Mouse (Mus musculus) heart, postnatal 14 days (tissue): ENCODE measurements around the gene Adamts12. TPM values are rescaled to one million over a fixed set of nuclear protein-coding genes. Genes with fewer than 3 reads are reported as not detected.

Experiments
- DNase-seq, 2 experiments: peaks; one replicate each; pipeline ENCODE4 v3.0.0; 2021 to 2022
- intact Hi-C: fragments of 180-260 bp; cut with DNase I; formaldehyde crosslinking; loops from one replicate; pipeline ENCODE4 v1.15.1; 2025
- total RNA-seq, 2 experiments: library from RNA; stranded (reverse); gene quantifications; 2 replicates each; pipeline ENCODE4 v1.2.3; 2021

Gene Adamts12
- total RNA-seq, 2 experiments from 2014 or later = 17.4 to 17.9 TPM

DNA sequence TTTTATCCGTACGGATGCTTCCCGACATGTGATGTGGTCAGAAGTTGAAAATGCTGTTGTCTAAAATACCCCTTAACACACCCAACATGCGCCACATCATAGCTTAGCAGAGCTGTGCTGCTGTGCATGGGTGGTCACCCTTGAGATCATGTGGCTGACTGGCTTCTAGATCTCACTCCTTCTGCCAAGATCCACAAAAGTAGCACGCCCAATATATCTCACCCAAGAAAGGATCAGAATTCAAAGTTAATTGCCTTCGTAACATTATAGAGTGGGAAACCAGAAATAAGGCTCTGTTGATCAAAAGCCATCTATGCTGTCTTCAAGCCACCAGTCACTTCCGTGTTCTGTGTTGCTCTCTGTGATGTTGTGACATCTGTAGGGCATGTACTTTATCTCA, 3.3 kb downstream of the Adamts12 start:
- DNase-seq = no peak
- intact Hi-C loops = no loop called here

DNA sequence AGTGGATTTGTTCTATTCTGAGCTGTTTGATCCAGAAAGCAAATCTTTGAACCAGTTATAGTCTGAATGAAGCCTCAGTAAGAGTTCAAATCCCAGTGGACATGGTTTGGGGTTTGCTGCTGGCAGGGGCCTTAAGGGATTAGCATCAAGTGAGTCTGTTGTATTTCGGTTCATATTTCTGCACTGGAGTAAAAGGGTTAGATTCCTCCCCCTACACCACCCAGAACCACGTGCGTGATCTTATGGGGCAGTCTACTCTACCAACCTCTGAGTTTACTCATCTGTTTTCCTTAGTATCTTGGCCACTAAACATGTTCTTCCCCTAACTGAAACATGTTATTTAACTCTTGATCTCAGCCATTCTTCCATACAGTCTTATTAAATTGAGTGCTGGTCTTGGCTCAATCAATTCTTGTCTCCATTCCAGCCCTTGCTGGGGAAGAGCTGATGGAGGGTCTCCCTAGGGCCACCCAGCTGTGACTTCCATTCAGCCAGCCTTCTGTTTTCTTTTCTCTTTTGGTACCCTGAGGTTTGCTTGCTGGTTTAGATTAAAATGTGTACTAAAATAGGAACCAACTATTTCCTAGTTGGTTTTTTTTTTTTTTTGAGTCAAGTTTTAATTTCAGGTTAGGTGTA, 11.3 kb downstream of the Adamts12 start:
- no peak for DNase-seq
- intact Hi-C loops = no loop called here

DNA sequence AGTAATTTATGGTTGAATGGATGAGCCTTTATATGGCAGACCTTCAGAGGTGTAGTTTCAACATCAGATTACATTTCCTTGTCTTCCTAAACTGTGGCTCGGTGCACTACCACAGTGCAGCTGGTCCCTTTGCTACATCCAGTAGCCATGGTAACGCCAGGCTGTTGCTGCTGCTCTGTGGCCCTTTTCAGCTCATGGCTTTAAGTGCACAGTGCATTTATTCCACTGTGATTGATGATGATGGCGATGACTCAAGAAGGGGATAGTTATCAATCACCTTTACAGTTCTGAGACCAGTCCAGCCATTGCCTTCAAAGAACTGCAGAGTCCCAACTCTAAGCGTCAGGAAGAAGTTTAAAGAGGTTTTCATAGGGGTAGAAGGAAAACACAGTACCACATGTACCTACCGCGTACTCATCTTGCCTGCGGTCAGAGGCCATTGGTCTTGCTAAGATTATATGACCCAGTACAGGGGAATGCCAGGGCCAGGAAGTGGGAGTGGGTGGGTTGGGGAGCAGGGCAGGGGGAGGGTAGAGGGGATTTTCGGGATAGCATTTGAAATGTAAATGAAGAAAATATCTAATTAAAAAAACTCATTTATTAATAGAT, 18.5 kb downstream of the Adamts12 start:
- no peak for DNase-seq
- intact Hi-C loops = no loop called here

DNA sequence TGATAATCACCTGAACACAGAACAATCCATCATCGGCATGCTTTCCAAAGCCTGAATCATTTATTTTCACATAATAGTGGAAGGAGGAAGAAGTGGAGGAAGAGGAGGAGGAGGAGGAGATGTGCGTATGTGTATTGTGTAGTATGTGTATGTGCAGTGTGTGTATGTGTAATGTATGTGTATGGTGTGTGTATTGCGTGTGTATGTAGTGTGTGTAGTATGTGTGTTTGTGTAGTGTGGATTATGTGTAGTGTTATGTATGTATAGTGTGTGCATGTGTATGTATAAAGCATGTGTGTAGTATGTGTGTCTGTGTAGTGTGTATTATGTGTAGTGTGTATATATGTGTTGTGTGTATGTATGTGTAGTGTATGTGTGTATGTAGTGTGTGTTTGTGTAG, 19.1 kb downstream of the Adamts12 start:
- intact Hi-C loops = no loop called here
- DNase-seq = no peak

DNA sequence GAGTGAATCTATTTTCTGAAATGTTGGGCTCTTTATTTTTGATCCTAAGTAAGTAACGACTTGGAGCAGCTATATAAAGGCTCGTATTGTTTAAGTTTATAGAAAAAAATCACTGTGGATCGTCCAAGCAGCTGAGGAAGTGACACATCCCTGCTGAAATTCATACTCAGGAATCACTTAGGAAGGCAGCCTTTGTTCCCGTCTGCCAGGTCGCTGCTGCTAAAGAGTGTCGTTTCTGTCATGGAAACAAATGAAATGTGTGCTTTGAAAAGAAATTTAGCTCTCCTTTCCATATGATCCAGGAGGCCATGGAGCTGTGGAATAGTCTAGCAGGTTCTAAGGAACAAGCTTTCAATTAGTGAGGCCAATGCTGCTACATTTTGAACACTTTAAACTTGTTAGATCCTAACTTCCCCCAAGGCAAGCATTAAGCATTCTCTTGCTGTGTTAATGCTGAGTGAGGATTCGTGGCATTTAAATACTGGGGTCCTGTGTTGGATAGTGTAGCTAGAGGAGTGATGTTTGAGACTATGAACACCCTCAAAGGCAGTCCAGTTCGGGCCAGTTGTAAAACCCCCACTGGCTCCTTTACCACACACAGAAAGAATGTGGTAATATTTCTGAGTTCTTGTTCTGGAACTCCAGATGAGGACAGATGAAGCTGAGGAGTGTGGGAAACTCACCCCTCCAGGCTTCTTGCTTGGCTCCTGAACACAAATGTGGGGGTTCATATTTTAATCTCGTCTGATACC, 19.8 kb downstream of the Adamts12 start:
- intact Hi-C loops = no loop called here
- DNase-seq = no peak

DNA sequence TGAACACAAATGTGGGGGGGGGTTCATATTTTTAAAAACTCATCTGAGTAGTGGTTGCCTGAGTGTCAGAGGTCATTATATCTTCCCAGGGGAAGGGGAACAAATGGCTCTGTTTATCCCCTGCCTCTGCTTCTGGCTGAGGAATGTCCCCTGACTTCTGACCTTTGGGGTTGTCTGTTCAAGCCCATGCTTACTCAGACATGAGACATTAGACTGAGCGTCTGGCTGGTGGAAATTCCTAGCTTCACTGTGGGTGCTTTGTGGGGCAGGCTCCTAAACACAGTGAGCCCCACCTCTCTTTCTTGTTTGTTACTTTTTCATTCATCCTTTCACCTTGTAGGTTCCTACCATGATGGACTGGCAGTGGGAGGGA, 20.4 kb downstream of the Adamts12 start:
- no peak for DNase-seq
- intact Hi-C loops = no loop called here

- DNase-seq = no peak
- intact Hi-C loops = no loop called here
Measured at GRCm38 (mm10) chr15:11089494-11089893, 24.9 kb downstream of the Adamts12 start.

- DNase-seq = no peak
- intact Hi-C loops = no loop called here
Measured at GRCm38 (mm10) chr15:11095566-11095965, 31.0 kb downstream of the Adamts12 start.

- peak in 1 of 2 experiments; percentile 19 for DNase-seq
Measured at GRCm38 (mm10) chr15:11097967-11098702, 33.5 kb downstream of the Adamts12 start.

DNA sequence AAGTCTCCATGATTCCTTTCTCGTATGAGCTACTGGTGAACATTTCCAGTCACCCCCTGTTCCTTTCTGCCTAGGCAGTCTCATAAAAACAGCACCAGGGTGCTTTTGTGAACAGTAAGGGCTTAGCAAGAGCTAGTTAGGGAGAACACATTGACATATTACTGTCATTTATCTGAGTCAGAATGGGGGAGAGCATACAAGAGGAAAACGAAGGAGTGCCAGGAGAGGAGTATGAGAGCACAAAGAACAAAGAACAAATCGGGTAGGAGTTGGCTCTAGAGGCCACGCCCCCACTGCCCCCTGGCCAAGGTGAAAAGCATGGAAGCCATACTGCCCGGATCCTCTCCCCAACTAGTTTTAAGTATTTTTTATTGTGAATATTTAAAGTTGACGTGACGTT, 34.4 kb downstream of the Adamts12 start:
- intact Hi-C loops = no loop called here
- DNase-seq = no peak

More at GRCm38 (mm10) chr15:11097967-11098702, 33.5 kb downstream of the Adamts12 start:
- intact Hi-C loops = no loop called here

GRCm38 (mm10) chr15:11100917-11101316, 36.3 kb downstream of the Adamts12 start:
- intact Hi-C loops = no loop called here
- no peak for DNase-seq

- intact Hi-C loops = no loop called here
- no peak for DNase-seq
Measured at GRCm38 (mm10) chr15:11105101-11105500, 40.5 kb downstream of the Adamts12 start.

- no peak for DNase-seq
- intact Hi-C loops = no loop called here
Measured at GRCm38 (mm10) chr15:11107376-11107775, 42.8 kb downstream of the Adamts12 start.

DNA sequence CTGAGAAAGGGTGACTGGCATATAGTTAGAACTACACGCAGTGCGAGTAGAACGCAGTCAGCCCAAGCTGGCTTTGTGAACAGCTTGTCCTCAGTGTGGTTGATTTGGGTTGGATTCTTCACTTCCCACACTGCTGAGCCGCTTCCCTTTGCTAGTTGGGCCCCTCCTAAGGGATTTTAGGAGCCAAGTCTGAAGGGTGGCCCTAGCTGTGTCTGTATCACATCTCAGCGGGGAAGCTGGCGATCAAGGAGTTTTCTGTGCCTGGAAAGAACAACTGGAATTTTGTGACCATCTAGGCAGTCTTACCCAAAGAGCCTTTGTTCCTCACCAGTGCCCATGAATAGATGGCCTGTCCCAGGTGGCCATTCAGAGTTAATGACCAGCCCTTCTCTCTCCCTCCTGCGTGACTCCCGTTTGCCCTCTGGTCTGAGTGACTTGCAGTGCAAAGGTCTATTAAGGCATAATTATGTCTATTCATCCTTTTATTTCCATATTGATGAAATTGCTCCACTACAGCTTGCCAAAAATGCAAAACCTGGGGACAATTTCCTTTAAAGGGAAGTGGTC, 50.1 kb downstream of the Adamts12 start:
- DNase-seq = no peak
- intact Hi-C loops = no loop called here

GRCm38 (mm10) chr15:11116303-11116702, 51.7 kb downstream of the Adamts12 start:
- peak; percentile 69 to 80 for DNase-seq

DNA sequence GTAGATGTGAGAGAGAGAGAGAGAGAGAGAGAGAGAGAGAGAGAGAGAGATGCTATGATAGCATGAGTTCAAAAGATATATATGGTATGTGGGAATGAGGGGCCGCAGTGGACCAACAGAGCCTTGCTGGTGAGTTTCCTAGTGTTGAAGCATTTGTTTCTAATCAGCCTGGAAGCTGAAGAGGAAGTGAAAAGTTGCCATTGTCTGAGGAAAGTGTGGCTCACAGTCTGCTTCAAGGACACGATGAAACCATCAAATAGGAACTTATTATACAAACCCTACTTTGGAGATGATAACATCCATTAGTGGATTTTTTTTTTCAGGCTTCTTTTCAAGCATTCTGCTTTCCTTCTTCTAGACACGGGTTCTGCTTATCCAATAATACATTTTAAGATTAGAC, 52.3 kb downstream of the Adamts12 start:
- intact Hi-C loops = no loop called here
- DNase-seq = no peak

More at GRCm38 (mm10) chr15:11116303-11116702, 51.7 kb downstream of the Adamts12 start:
- intact Hi-C loops = no loop called here

- DNase-seq = no peak
- intact Hi-C loops = no loop called here
Measured at GRCm38 (mm10) chr15:11118371-11118770, 53.8 kb downstream of the Adamts12 start.

DNA sequence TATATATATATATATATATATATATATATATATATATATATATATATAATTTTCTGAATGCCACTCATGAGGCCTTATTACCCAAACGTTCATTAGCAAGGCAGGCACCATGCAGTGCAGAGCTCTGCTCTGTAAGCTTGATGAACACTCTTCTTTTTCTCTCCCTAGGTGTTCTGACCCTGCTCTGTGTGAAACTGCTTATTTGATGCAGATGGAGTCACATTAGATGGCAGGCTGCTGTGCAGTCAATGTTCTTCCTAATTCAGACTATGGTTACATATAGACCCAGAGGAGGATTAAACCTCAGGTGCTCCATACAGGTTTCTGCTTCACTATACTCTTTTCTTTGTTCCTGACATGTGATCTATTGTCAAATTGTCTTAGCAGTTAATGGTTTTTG, 57.1 kb downstream of the Adamts12 start:
- no peak for DNase-seq
- intact Hi-C loops = no loop called here

DNA sequence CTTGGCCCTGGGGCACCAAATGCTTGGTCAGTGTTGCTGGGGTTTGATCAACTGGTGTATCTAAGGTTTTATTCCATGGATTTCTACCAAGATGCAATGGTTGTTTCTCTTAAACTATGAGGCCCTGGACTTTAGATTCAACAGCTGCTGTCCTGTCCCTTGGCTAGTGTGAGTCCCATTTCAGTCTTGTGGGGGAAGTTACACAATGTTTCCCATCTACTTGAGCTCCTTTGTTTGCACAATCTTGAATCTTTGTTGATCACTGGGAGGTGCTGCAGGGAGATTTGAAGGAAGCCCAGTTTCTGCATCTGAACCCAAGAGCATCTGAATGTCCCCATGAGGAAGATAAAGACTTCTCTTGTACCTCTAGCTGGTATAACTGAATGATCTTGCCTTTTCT, 60.8 kb downstream of the Adamts12 start:
- DNase-seq = no peak
- intact Hi-C loops = no loop called here

GRCm38 (mm10) chr15:11128457-11128856, 63.9 kb downstream of the Adamts12 start:
- DNase-seq = peak; percentile 26 to 47
- intact Hi-C loops = no loop called here
